Mouse (Mus musculus) kidney, postnatal 36 days (tissue): ENCODE measurements at regions not wholly inside any gene's neighbourhood (a gene's known extent, or its start where the extent isn't known, plus 50 kb on each side); places are given as distances from the start of the nearest gene placed in this dataset.

Source experiments
- DNase-seq, 2 experiments: peaks; one replicate each; pipeline ENCODE4 v3.0.0; 2021 to 2022; ENCODE audit warnings: mixed read lengths in 2 of 2

DNA sequence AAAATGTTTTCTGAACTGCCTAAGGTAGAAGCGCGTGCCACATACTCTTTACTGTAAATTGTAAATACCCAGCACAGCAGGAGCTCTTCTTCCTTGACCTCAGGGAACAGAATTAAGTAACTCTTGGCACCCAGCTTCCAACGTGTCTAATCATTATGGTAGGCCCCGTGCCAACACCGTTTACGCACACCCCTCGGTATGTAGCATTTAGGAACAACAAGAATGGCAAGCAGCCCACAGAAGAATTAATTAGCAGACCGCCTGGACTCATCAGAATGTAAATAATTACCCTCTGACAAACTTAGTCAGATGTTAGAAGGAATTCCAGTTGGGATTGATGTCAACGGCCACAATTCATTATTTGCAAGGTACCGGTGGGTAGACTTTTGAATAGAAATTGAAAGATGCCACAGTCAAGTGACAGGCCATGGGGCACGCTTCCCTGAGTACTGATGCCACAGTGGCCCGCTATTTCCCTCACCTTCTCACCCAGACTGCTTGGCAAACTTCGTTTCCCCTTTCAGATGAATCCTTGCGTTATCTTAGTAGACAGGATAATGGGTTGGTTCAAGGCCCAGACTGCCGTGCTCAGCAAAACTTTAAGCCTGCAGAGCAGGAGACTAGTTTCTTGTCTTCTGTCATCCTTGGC lies 81.2 kb upstream of the Galnt5 start:
- DNase-seq = no peak

DNA sequence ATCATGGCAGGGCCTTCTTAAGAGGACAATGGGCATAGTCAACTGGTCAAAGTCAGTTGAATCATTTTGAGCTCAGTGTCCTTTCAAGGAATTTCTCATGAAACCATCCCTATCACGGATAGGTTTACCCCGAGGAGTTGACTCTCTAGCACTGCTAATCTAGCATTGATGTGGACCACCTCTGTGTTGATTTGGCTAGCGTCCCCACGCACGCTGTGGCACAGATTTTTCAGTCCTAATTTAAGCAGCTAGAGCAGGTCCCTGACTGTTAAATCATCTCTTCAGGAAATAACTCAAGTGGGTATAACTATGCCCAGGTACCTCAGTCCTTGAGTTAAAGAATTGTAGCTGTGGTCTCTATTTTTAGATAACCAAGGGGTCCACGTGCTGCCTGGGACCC lies 80.0 kb upstream of the Galnt5 start:
- DNase-seq = no peak

DNA sequence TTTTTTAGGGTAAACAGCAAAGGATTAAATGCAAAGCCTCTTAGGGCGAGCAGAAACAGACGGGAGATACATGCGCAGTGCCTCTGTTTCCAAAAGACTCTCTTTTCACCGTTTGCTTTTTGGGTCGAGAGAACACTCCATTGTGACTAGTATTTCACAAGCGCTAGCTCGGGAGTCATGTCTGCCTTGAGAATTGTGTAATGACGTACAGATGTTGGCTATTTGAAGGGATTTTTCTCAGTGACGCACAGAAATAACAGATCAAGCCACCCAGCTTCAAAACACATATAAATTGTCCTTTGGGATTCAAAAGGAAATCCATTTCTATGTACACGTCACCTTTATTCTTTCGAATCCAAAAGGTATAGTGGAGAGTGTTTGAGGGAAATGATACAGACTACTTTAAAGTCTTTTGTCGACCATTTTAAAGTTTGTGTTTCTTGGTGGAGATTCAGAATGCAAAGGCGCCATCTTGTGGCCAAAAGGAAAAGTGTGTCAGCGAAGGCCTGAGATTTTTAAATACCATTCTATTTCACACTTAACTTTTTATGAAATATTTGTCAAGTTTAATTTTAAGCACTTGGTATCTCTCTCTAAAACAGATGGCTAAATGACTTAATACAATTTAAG lies 78.5 kb upstream of the Galnt5 start:
- peak; percentile 7 to 58 for DNase-seq

DNA sequence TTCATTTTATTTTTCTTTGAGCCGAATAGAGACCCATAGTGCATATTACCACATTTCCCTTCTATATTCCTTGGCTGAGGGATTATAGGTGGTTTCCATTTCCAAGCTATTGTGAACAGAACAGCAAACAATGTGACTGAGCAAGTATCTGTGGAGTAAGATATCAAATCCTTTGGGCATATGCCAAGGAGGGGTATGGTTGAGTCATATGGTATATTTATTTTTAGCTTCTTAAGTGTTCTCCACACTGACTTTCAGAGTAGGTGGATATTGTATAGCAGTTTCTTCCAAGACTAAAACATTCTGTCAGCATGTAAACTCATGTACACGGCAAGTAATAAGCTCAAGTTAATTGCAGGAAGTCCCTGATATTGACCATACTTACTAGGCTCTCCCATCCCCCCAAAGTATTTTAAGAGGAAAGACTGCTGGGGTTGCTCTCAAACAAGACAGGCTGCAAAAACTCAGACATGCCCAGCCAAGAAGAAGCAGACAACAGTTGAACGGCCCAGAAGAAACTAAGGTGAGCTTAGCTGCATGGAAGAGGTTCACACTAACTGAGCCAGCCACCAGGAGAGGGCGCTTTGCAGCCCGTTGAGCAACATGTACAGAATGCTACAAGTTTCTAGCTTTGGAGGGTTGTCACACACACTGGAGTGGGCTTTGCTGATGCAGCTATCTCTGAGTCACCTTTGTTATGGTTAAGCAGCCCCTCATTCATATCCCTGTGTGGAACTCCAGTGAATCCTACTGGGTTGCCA lies 63.4 kb upstream of the Galnt5 start:
- peak in 1 of 2 experiments; percentile 3 for DNase-seq
